Mouse (Mus musculus): ENCODE data around the gene Abcg1.

Gene Abcg1

GRCm38 (mm10) chr17:31129452-31129851 lies 72.0 kb downstream of the Abcg1 start, which contains the start of gene Tff3:
Gene Tff3, minus strand, starts transcription at chr17:31129646.
- no peak for DNase-seq (ENCODE audit: low spot score)

- DNase-seq (ENCODE audit: low spot score): no peak
Measured at GRCm38 (mm10) chr17:31131269-31131821, 73.9 kb downstream of the Abcg1 start.

DNA sequence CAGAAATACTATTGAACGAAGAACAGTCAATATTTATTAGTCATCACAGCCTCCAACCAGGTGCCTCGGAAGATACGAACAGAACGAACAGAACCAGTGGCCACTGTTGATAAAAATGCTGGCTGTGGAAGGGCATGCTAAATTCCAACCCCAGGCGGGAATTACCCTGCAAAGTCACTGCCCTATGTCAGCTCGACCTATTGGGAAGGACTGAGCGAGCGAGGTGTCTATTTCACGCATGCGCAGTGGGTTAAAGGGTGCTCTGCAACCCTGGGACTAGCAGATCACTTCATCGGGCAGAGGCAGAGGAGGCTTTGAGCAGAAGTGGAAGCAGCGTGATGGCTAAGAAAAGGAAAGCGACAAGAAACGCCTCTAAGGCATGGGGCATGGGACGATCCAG lies 76.3 kb downstream of the Abcg1 start:
- DNase-seq (ENCODE audit: low spot score): no peak

DNA sequence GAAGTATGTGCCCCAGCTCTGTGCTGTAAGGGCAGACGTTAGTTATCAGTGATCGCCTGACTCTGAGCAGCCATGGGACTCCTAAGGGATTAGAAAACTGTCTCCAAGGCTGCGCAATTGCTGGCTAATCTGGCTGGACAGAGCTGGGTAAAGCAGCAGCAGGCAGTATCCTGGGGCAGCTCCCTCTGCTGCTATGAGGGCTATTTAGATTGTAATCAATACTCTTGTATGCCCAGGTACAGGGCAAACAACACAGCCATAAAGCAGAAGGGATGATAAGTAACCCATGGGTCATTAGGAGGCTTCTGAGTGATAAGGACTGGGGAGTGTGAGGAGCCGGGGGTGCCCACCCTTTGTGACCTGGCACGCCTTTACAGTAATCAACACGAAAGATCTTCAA lies 77.4 kb downstream of the Abcg1 start:
- no peak for DNase-seq (ENCODE audit: low spot score)

DNA sequence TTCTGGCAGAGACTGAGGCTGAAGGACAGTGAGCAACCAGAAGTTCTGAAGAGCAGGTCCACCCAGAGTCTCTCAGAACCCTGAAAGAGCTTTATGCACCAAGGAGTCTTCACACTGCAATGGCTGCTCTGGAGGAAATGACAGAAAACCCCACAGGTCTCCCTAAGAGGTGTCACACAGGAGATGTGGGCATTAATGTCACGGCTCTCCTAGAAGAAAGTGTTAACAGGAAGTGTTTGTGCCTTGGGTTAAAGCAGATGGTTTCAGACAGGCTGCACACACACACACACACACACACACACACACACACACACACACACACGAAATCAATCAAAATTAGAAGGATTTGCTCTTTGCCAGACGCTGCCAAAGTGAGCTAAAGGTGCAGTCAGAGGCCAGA lies 78.8 kb downstream of the Abcg1 start:
- DNase-seq (ENCODE audit: low spot score): no peak

- DNase-seq (ENCODE audit: low spot score): no peak
Measured at GRCm38 (mm10) chr17:31136821-31137220, 79.3 kb downstream of the Abcg1 start.

GRCm38 (mm10) chr17:31138398-31138797 lies 80.9 kb downstream of the Abcg1 start:
- DNase-seq (ENCODE audit: low spot score): peak; percentile 54

DNA sequence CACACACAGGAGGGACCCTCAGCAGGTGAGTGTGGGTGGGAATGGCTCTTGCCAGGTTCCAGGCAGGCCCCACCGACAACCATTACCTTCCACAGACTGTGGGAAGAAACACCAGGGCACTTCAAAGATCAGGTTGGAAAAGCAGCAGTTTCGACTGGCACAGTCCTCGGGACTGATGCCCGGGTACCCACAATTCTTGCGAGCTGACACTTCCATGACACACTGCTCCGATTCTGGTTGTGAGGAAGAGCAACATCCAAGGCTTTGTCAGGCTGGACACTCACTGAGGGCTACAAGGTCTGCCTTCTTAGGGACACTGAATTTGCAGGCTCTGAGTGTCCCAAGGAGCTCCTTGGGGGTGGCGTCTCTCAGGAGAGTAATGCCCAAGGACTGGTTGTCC lies 84.6 kb downstream of the Abcg1 start:
- no peak for DNase-seq (ENCODE audit: low spot score)

DNA sequence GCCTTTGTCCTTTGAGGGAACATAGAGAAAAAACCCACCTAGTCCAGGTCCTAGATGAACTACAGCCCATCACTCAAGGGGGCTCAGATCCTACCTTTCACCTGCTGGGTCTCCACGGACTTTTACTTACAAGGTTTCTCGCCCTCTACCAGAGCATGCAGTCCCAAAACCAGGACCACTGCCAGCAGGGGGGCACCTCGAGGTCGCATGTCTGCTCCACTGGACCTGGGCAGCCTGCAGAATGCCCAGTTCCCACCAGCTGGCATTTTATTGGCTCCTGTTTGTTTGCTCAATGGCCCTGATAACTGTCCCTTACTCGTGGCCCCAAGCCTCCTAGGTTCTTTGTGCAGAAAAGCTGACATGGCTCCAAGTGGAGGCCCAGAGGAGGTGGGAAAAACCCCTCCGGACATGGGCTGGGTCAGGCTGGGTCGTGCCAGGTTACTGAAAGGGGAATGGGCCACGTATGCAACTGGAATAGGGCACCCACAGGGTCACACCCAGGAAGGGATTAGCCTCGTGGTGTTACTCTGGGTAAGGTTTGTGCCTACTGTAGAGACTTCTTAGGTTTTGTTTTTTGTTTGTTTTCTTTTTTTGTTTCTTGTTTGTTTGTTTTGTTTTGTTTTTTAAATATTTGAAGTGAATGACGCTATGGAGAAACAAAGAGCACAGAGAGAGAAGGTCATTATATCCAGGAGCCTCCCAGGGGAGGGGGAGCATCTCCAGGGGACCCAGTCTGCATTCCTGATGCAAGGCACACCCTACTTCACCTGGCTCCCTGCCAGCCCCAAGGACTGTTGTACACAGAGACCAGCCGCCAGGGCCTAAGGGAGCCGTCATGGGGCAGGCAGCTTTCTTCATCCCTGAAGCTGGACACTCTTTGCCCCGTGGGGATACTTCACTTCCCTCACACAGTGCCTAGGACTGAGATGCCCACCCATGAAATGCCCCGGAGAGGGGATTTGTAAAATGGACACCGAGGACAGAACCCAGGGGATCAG lies 86.9 kb downstream of the Abcg1 start, which contains the start of gene Tff2:
Tff2 (minus strand) TSS at position 243 of the 998 bp plus-strand sequence.
- no peak for DNase-seq (ENCODE audit: low spot score)

DNA sequence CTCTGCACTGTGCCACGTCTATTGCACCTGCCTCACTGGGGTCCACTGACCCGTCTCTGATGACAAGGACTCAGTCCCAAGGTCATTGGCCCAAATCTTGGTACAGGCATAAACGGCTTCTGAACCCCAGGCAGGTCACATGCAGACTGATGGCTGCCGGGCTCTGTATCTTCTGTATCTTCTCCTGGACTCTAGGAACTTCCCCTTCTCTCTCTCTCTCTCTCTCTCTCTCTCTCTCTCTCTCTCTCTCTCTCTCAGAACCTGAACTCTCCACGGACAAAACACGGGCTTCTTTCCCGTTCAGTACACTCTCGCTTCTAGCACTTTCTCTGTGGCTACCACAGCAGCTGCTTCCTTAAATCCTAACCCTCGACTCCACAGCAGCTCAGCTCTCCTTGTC lies 88.5 kb downstream of the Abcg1 start:
- no peak for DNase-seq (ENCODE audit: low spot score)

DNA sequence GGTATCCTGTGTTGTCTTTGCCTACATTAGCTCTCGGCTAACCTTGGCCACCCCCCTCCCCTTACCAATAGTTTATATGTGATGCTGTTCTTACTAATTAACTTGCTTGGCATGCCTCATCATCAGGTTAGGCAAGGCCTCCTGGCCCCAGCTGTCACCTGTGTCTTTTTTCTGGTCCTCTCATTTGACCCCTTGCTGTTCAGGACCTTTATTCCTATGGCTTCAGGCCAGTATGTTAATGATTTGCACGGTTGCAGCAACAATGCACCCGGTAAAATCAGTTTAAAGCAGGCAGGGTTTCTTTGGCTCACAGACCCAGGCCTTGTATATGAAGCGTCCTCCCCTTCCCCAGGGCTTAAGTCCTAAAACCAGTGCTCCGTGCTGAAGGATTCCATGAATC lies 95.0 kb downstream of the Abcg1 start:
- no peak for DNase-seq (ENCODE audit: low spot score)

- no peak for DNase-seq (ENCODE audit: low spot score)
Measured at GRCm38 (mm10) chr17:31152966-31153499, 95.6 kb downstream of the Abcg1 start.

DNA sequence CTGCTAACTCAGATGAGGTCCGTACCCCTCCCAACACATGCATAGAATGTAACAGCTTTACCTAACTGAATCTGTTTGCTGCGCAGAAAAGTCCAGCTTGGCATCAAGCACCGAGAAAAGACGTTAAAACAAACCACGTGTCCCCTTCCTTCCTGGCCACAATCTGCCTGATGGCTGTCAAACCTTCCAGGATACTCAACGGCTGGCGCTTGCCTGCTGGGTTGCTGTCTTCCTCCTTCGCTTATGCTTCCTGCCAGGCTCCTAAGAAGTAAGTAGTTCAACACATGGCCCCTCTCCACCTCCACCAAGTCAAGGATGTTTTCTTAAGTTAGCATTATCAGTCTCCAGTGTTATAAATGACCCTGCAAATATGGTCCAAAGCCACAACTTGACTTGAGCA lies 96.3 kb downstream of the Abcg1 start:
- DNase-seq (ENCODE audit: low spot score): no peak

DNA sequence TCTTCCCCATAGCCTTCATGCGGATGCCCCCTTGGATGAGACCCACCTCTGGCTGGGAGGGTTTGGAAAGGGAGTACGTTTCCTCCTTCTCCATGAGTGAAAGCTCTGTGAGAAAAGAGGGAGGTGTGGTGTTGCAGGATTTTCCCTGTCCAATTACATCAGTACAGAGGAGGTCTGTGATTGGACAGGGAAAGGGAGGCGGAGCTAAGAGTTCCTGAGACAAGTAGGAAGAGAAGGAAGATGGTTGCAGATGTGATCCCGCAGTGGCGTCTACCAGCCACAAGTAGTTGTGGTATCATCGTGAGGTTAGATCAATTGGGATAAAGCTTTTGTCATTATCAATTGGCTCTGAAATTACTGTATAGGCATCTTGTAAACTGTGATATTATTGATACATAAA lies 100.4 kb downstream of the Abcg1 start:
- no peak for DNase-seq (ENCODE audit: low spot score)

DNA sequence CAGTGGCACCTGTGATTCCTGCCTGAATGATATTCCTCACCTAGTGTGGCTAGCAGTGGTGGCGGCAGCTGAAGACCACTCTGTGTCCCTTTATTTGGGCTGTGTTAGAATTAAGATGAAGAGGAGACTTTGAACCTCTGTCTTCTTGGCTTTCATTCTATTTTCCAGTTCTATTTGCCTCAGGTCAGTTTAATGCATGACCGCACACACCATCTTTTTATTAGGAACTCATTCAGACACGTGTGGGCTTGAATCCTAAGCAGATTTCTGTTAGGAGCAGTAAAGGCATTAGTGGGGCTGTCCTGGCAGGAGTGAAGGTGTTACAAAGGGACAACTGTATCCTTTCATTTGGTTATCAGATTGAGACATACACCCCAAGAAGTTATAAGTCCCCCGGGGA lies 102.8 kb downstream of the Abcg1 start:
- DNase-seq (ENCODE audit: low spot score): no peak

DNA sequence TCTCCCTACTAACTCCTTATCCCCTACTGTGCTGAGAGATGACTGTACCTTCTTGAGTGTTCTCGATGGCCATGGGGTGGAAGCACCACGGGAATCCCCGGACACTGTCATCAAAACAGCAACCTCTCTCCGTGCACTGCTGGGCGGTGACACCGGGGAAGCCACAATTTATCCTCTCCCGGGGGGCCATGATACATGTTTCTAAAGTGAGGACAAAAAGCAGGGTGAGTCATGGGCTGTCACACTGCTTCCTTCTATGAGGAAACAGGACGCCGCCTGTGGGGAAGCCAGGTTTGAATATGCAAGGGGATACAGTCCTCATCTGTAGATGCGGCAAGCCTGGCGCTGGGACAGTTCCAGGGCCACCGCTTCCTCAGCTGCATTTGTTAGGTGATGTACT lies 105.1 kb downstream of the Abcg1 start:
- no peak for DNase-seq (ENCODE audit: low spot score)

- DNase-seq (ENCODE audit: low spot score): no peak
Measured at GRCm38 (mm10) chr17:31163821-31164220, 106.3 kb downstream of the Abcg1 start.

- DNase-seq (ENCODE audit: low spot score): no peak
Measured at GRCm38 (mm10) chr17:31165127-31165526, 107.7 kb downstream of the Abcg1 start, which contains the start of gene Tff1. Gene Tff1, minus strand, starts transcription at chr17:31165277.

Measured in MN1 (cell line).